Mouse (Mus musculus) cerebellum, adult 2 months (tissue): ENCODE data around the gene Tbc1d22a.

Experiments used
- CTCF ChIP-seq: fragments of 200-500 bp; IDR thresholded peaks from 2 replicates; pipeline ENCODE4 v1.5.1; 2011; ENCODE audit warnings: low read depth, mild to moderate bottlenecking, control low read depth, low read length, moderate library complexity, borderline replicate concordance; ENCODE audit not compliant: insufficient read depth
- POLR2A ChIP-seq: fragments of 200-500 bp; IDR thresholded peaks from 2 replicates; pipeline ENCODE4 v1.6.1; 2011; ENCODE audit warnings: low read length, control low read depth, borderline replicate concordance; ENCODE audit not compliant: insufficient read depth

DNA sequence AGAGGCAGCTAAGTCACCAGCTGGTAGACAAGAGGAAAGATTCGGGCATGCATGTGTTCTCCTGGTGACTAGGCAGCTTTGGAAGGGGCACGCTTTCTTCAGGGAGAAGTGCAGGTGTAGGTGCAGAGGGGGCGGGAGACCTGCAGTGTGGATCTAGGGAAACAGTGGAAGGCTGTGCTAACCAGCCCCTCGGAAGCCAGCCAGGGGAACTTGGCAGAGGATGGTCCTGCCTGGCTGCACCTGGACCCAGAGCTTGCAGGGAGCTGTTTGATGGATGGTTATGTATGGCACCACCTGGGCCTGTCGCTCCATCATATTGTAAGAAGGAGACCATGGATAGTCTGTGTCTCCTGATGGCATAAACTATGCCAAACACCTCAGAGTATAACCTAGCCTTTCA is 214.2 kb downstream of the Tbc1d22a start:
- TF ChIP-seq POLR2A (no peak), CTCF (no peak)
